Mouse (Mus musculus): ENCODE results near the gene Foxj2.

The Foxj2 gene

GRCm38 (mm10) chr6:122873871-122874719, 54.4 kb downstream of the Foxj2 start, which contains the start of gene Necap1:
Gene Necap1, plus strand, starts transcription at chr6:122874474.
- peak; percentile 99 for DNase-seq (ENCODE audit: low read depth, low spot score)

GRCm38 (mm10) chr6:122874720-122875389, 55.1 kb downstream of the Foxj2 start:
- DNase-seq (ENCODE audit: low read depth, low spot score), result peak; percentile 65

GRCm38 (mm10) chr6:122879141-122879735, 59.5 kb downstream of the Foxj2 start:
- DNase-seq (ENCODE audit: low read depth, low spot score), result no peak

GRCm38 (mm10) chr6:122879781-122880505, 60.2 kb downstream of the Foxj2 start:
- no peak for DNase-seq (ENCODE audit: low read depth, low spot score)

GRCm38 (mm10) chr6:122881287-122881686, 61.6 kb downstream of the Foxj2 start:
- DNase-seq (ENCODE audit: low read depth, low spot score), result no peak

GRCm38 (mm10) chr6:122883603-122884002, 63.9 kb downstream of the Foxj2 start:
- DNase-seq (ENCODE audit: low read depth, low spot score), result no peak

GRCm38 (mm10) chr6:122889599-122889998, 69.9 kb downstream of the Foxj2 start:
- peak; percentile 51 for DNase-seq (ENCODE audit: low read depth, low spot score)

GRCm38 (mm10) chr6:122892442-122893049, 72.8 kb downstream of the Foxj2 start:
- peak; percentile 86 for DNase-seq (ENCODE audit: low read depth, low spot score)
